Mouse (Mus musculus): ENCODE data around the gene Dars.

GRCm38 (mm10) chr1:128344232-128344631 is 72.9 kb downstream of the Dars start:
- TF ChIP-seq CTCF (IDR thresholded peaks at IDR 0.05) (no peak), EP300 (IDR thresholded peaks at IDR 0.05) (no peak)
